Mouse (Mus musculus): Measurements from ENCODE around the gene Bcl2l12. TPM values are rescaled to one million over a fixed set of nuclear protein-coding genes. Genes with fewer than 3 reads are reported as not detected.

Gene Bcl2l12
- polyA plus RNA-seq, 1 experiment from 2014 or later, result 23.0 TPM

- Histone ChIP-seq H3K36me3 (ENCODE audit: control insufficient read depth, insufficient read depth, low read length) (0 out of 2 replicates have a peak, but pooled peaks cover 2% of the 10 kb centered on the region), H3K27ac (replicated peaks) (no peak overlapping the region), H3K9me3 (ENCODE audit: control insufficient read depth, low read length) (no peaks in the 10 kb centered on the region), H3K27me3 (ENCODE audit: control insufficient read depth, insufficient read depth, low read length) (no peaks in the 10 kb centered on the region), H3K4me2 (replicated peaks; ENCODE audit: low read depth) (no peak overlapping the region), H3K4me1 (replicated peaks; ENCODE audit: control insufficient read depth, insufficient read depth) (no peaks in the 10 kb centered on the region; the same call in 1 of the 2 replicates), H3K9ac (ENCODE audit: low read length) (no peak overlapping the region), H3K4me3 (ENCODE audit: low read depth, low read length) (no peak overlapping the region)
- DNase-seq (ENCODE audit: low spot score), result peak; percentile 28
- TF ChIP-seq CTCF (IDR thresholded peaks at IDR 0.05; ENCODE audit: low read depth) (peak; percentile 47), EP300 (optimal IDR thresholded peaks at IDR 0.05) (no peak)
- no peak for ATAC-seq (ENCODE audit: low FRiP score, low TSS enrichment)
- WGBS, result 77% methylated on average over 7 of the region's 7 CpGs
These were observed 32.5 kb downstream of the Bcl2l12 start for GRCm38 (mm10) chr7:44965975-44966374.

- 98% methylated on average over 13 of the region's 13 CpGs for WGBS
- no peak overlapping the region for H3K4me3 ChIP-seq (ENCODE audit: low read depth, low read length)
- H3K4me2 ChIP-seq (replicated peaks; ENCODE audit: low read depth), result no peak overlapping the region
- ATAC-seq (ENCODE audit: low FRiP score, low TSS enrichment), result no peak
- no peaks in the 10 kb centered on the region; the same call in 1 of the 2 replicates for H3K4me1 ChIP-seq (replicated peaks; ENCODE audit: control insufficient read depth, insufficient read depth)
- no peak overlapping the region for H3K9ac ChIP-seq (ENCODE audit: low read length)
- TF ChIP-seq CTCF (IDR thresholded peaks at IDR 0.05; ENCODE audit: low read depth) (no peak), EP300 (optimal IDR thresholded peaks at IDR 0.05) (no peak)
- DNase-seq (ENCODE audit: low spot score), result no peak
- no peaks in the 10 kb centered on the region for H3K27me3 ChIP-seq (ENCODE audit: control insufficient read depth, insufficient read depth, low read length)
- H3K27ac ChIP-seq (replicated peaks), result no peak overlapping the region
- 0 out of 2 replicates have a peak, but pooled peaks cover 2% of the 10 kb centered on the region for H3K36me3 ChIP-seq (ENCODE audit: control insufficient read depth, insufficient read depth, low read length)
- H3K9me3 ChIP-seq (ENCODE audit: control insufficient read depth, low read length), result no peaks in the 10 kb centered on the region
These were observed 33.5 kb downstream of the Bcl2l12 start for GRCm38 (mm10) chr7:44964990-44965389.

GRCm38 (mm10) chr7:44962831-44963230, 35.7 kb downstream of the Bcl2l12 start:
- DNase-seq (ENCODE audit: low spot score) (no peak), ATAC-seq (ENCODE audit: low FRiP score, low TSS enrichment) (no peak)
- Histone ChIP-seq H3K27me3 (ENCODE audit: control insufficient read depth, insufficient read depth, low read length) (no peaks in the 10 kb centered on the region), H3K27ac (replicated peaks) (no peak overlapping the region), H3K4me1 (replicated peaks; ENCODE audit: control insufficient read depth, insufficient read depth) (no peaks in the 10 kb centered on the region; the same call in 1 of the 2 replicates), H3K4me3 (ENCODE audit: low read depth, low read length) (no peak overlapping the region), H3K9ac (ENCODE audit: low read length) (no peak overlapping the region), H3K4me2 (replicated peaks; ENCODE audit: low read depth) (no peak overlapping the region), H3K36me3 (ENCODE audit: control insufficient read depth, insufficient read depth, low read length) (no peaks in the 10 kb centered on the region), H3K9me3 (ENCODE audit: control insufficient read depth, low read length) (no peaks in the 10 kb centered on the region)
- TF ChIP-seq EP300 (optimal IDR thresholded peaks at IDR 0.05), result no peak
- TF ChIP-seq CTCF (IDR thresholded peaks at IDR 0.05; ENCODE audit: low read depth), result no peak
- WGBS, result 86% methylated on average over 5 of the region's 5 CpGs

GRCm38 (mm10) chr7:44962337-44962736, 36.2 kb downstream of the Bcl2l12 start:
- no peaks in the 10 kb centered on the region for H3K27me3 ChIP-seq (ENCODE audit: control insufficient read depth, insufficient read depth, low read length)
- no peak for ATAC-seq (ENCODE audit: low FRiP score, low TSS enrichment)
- no peak for DNase-seq (ENCODE audit: low spot score)
- 53% methylated on average over 8 of the region's 8 CpGs for WGBS
- no peaks in the 10 kb centered on the region for H3K36me3 ChIP-seq (ENCODE audit: control insufficient read depth, insufficient read depth, low read length)
- no peak overlapping the region for H3K27ac ChIP-seq (replicated peaks)
- TF ChIP-seq CTCF (IDR thresholded peaks at IDR 0.05; ENCODE audit: low read depth) (no peak), EP300 (optimal IDR thresholded peaks at IDR 0.05) (no peak)
- H3K9me3 ChIP-seq (ENCODE audit: control insufficient read depth, low read length), result no peaks in the 10 kb centered on the region
- no peaks in the 10 kb centered on the region; the same call in 1 of the 2 replicates for H3K4me1 ChIP-seq (replicated peaks; ENCODE audit: control insufficient read depth, insufficient read depth)
- H3K9ac ChIP-seq (ENCODE audit: low read length), result no peak overlapping the region
- no peak overlapping the region for H3K4me2 ChIP-seq (replicated peaks; ENCODE audit: low read depth)
- H3K4me3 ChIP-seq (ENCODE audit: low read depth, low read length), result no peak overlapping the region

GRCm38 (mm10) chr7:44960512-44960910, 38.0 kb downstream of the Bcl2l12 start:
- Histone ChIP-seq H3K9ac (ENCODE audit: low read length) (no peak overlapping the region), H3K4me3 (ENCODE audit: low read depth, low read length) (no peak overlapping the region), H3K36me3 (ENCODE audit: control insufficient read depth, insufficient read depth, low read length) (no peaks in the 10 kb centered on the region), H3K4me2 (replicated peaks; ENCODE audit: low read depth) (no peak overlapping the region), H3K9me3 (ENCODE audit: control insufficient read depth, low read length) (no peaks in the 10 kb centered on the region), H3K27me3 (ENCODE audit: control insufficient read depth, insufficient read depth, low read length) (no peaks in the 10 kb centered on the region), H3K4me1 (replicated peaks; ENCODE audit: control insufficient read depth, insufficient read depth) (no peaks in the 10 kb centered on the region; the same call in 1 of the 2 replicates), H3K27ac (replicated peaks) (no peak overlapping the region)
- no peak for TF ChIP-seq EP300 (optimal IDR thresholded peaks at IDR 0.05)
- no peak for TF ChIP-seq CTCF (IDR thresholded peaks at IDR 0.05; ENCODE audit: low read depth)
- DNase-seq (ENCODE audit: low spot score), result no peak
- WGBS, result 83% methylated on average over 13 of the region's 13 CpGs
- no peak for ATAC-seq (ENCODE audit: low FRiP score, low TSS enrichment)

GRCm38 (mm10) chr7:44959874-44960511, 38.5 kb downstream of the Bcl2l12 start:
- 74% methylated on average over 10 of the region's 10 CpGs for WGBS
- no peak for ATAC-seq (ENCODE audit: low FRiP score, low TSS enrichment)
- TF ChIP-seq CTCF (IDR thresholded peaks at IDR 0.05; ENCODE audit: low read depth) (no peak), EP300 (optimal IDR thresholded peaks at IDR 0.05) (no peak)

More at GRCm38 (mm10) chr7:44959874-44960511, 38.5 kb downstream of the Bcl2l12 start:
- Histone ChIP-seq H3K4me1 (replicated peaks; ENCODE audit: control insufficient read depth, insufficient read depth) (no peaks in the 10 kb centered on the region; the same call in 1 of the 2 replicates), H3K4me2 (replicated peaks; ENCODE audit: low read depth) (no peak overlapping the region), H3K9me3 (ENCODE audit: control insufficient read depth, low read length) (no peaks in the 10 kb centered on the region), H3K36me3 (ENCODE audit: control insufficient read depth, insufficient read depth, low read length) (no peaks in the 10 kb centered on the region), H3K27ac (replicated peaks) (no peak overlapping the region), H3K9ac (ENCODE audit: low read length) (no peak overlapping the region), H3K27me3 (ENCODE audit: control insufficient read depth, insufficient read depth, low read length) (no peaks in the 10 kb centered on the region), H3K4me3 (ENCODE audit: low read depth, low read length) (no peak overlapping the region)
- no peak for DNase-seq (ENCODE audit: low spot score)
